Mouse (Mus musculus): ENCODE measurements around the gene Arhgap27. TPM values are rescaled to one million over a fixed set of nuclear protein-coding genes. Genes with fewer than 3 reads are reported as not detected.
"Not testable (repeated sequence)": the region's sequence is repeated elsewhere in the genome, so short reads cannot be mapped to it uniquely, and the experiment has no call there.

Gene Arhgap27
- polyA plus RNA-seq, 1 experiment from 2014 or later, result 8.5 TPM

- H3K36me3 ChIP-seq (ENCODE audit: control insufficient read depth, insufficient read depth); H3K9ac ChIP-seq (ENCODE audit: low read length); H3K27ac ChIP-seq (ENCODE audit: low read length); H3K4me3 ChIP-seq (ENCODE audit: low read length); ATAC-seq (replicated peaks; ENCODE audit: extremely low read depth, insufficient read depth, low FRiP score); H3K27me3 ChIP-seq (ENCODE audit: control insufficient read depth, insufficient read depth, low read length); H3K9me3 ChIP-seq (replicated peaks; ENCODE audit: control insufficient read depth, low read length); H3K4me2 ChIP-seq (ENCODE audit: low read depth, low read length): not testable (repeated sequence)
- 85% methylated on average over 7 of the region's 7 CpGs for WGBS
- H3K4me1 ChIP-seq (ENCODE audit: control insufficient read depth, insufficient read depth, low read length), result peaks cover 13% of the 10 kb centered on the region
These were observed 72.7 kb downstream of the Arhgap27 start for GRCm38 (mm10) chr11:103290841-103291240.

- Histone ChIP-seq H3K4me3 (ENCODE audit: low read length) (no peak overlapping the region), H3K4me2 (ENCODE audit: low read depth, low read length) (no peak overlapping the region), H3K9me3 (replicated peaks; ENCODE audit: control insufficient read depth, low read length) (no peaks in the 10 kb centered on the region), H3K4me1 (ENCODE audit: control insufficient read depth, insufficient read depth, low read length) (peaks cover 13% of the 10 kb centered on the region), H3K27me3 (ENCODE audit: control insufficient read depth, insufficient read depth, low read length) (no peaks in the 10 kb centered on the region), H3K9ac (ENCODE audit: low read length) (no peak overlapping the region), H3K27ac (ENCODE audit: low read length) (no peak overlapping the region), H3K36me3 (ENCODE audit: control insufficient read depth, insufficient read depth) (no peaks in the 10 kb centered on the region)
- ATAC-seq (replicated peaks; ENCODE audit: extremely low read depth, insufficient read depth, low FRiP score), result no peak
- 51% methylated on average over 16 of the region's 16 CpGs for WGBS
These were observed 75.1 kb downstream of the Arhgap27 start for GRCm38 (mm10) chr11:103288291-103288963.

GRCm38 (mm10) chr11:103286910-103287309, 76.6 kb downstream of the Arhgap27 start:
- H3K9me3 ChIP-seq (replicated peaks; ENCODE audit: control insufficient read depth, low read length), result no peaks in the 10 kb centered on the region
- 92% methylated on average over 5 of the region's 5 CpGs for WGBS

GRCm38 (mm10) chr11:103285951-103286350, 77.5 kb downstream of the Arhgap27 start:
- no peaks in the 10 kb centered on the region for H3K27me3 ChIP-seq (ENCODE audit: control insufficient read depth, insufficient read depth, low read length)
- H3K36me3 ChIP-seq (ENCODE audit: control insufficient read depth, insufficient read depth), result no peaks in the 10 kb centered on the region
- H3K9ac ChIP-seq (ENCODE audit: low read length), result no peak overlapping the region
- peaks cover 3% of the 10 kb centered on the region; the same call in 1 of the 2 replicates for H3K4me1 ChIP-seq (ENCODE audit: control insufficient read depth, insufficient read depth, low read length)
- ATAC-seq (replicated peaks; ENCODE audit: extremely low read depth, insufficient read depth, low FRiP score), result peak; percentile 59
- H3K4me3 ChIP-seq (ENCODE audit: low read length), result no peak overlapping the region
- no peak overlapping the region for H3K4me2 ChIP-seq (ENCODE audit: low read depth, low read length)
- WGBS, result 28% methylated on average over 6 of the region's 6 CpGs
- H3K27ac ChIP-seq (ENCODE audit: low read length), result no peak overlapping the region
- no peaks in the 10 kb centered on the region for H3K9me3 ChIP-seq (replicated peaks; ENCODE audit: control insufficient read depth, low read length)

More at GRCm38 (mm10) chr11:103286910-103287309, 76.6 kb downstream of the Arhgap27 start:
- H3K27ac ChIP-seq (ENCODE audit: low read length), result no peak overlapping the region
- H3K27me3 ChIP-seq (ENCODE audit: control insufficient read depth, insufficient read depth, low read length), result no peaks in the 10 kb centered on the region
- no peak overlapping the region for H3K4me3 ChIP-seq (ENCODE audit: low read length)
- H3K36me3 ChIP-seq (ENCODE audit: control insufficient read depth, insufficient read depth), result no peaks in the 10 kb centered on the region
- H3K9ac ChIP-seq (ENCODE audit: low read length), result no peak overlapping the region
- ATAC-seq (replicated peaks; ENCODE audit: extremely low read depth, insufficient read depth, low FRiP score), result no peak
- peaks cover 4% of the 10 kb centered on the region for H3K4me1 ChIP-seq (ENCODE audit: control insufficient read depth, insufficient read depth, low read length)
- no peak overlapping the region for H3K4me2 ChIP-seq (ENCODE audit: low read depth, low read length)

GRCm38 (mm10) chr11:103285276-103285675, 78.2 kb downstream of the Arhgap27 start:
- Histone ChIP-seq H3K27ac (ENCODE audit: low read length) (no peak overlapping the region), H3K4me3 (ENCODE audit: low read length) (no peak overlapping the region), H3K36me3 (ENCODE audit: control insufficient read depth, insufficient read depth) (no peaks in the 10 kb centered on the region), H3K9me3 (replicated peaks; ENCODE audit: control insufficient read depth, low read length) (no peaks in the 10 kb centered on the region), H3K4me1 (ENCODE audit: control insufficient read depth, insufficient read depth, low read length) (peaks cover 3% of the 10 kb centered on the region; the same call in 1 of the 2 replicates), H3K4me2 (ENCODE audit: low read depth, low read length) (no peak overlapping the region), H3K9ac (ENCODE audit: low read length) (no peak overlapping the region), H3K27me3 (ENCODE audit: control insufficient read depth, insufficient read depth, low read length) (no peaks in the 10 kb centered on the region)
- 82% methylated on average over 10 of the region's 10 CpGs for WGBS
- ATAC-seq (replicated peaks; ENCODE audit: extremely low read depth, insufficient read depth, low FRiP score), result no peak

- Histone ChIP-seq H3K36me3 (ENCODE audit: control insufficient read depth, insufficient read depth) (no peaks in the 10 kb centered on the region), H3K4me1 (ENCODE audit: control insufficient read depth, insufficient read depth, low read length) (peaks cover 3% of the 10 kb centered on the region; the same call in 1 of the 2 replicates), H3K27ac (ENCODE audit: low read length) (no peak overlapping the region), H3K9ac (ENCODE audit: low read length) (no peak overlapping the region), H3K27me3 (ENCODE audit: control insufficient read depth, insufficient read depth, low read length) (no peaks in the 10 kb centered on the region), H3K4me2 (ENCODE audit: low read depth, low read length) (no peak overlapping the region), H3K4me3 (ENCODE audit: low read length) (no peak overlapping the region), H3K9me3 (replicated peaks; ENCODE audit: control insufficient read depth, low read length) (0 out of 2 replicates have a peak, but pooled peaks cover 2% of the 10 kb centered on the region)
- 53% methylated on average over 7 of the region's 7 CpGs for WGBS
- no peak for ATAC-seq (replicated peaks; ENCODE audit: extremely low read depth, insufficient read depth, low FRiP score)
These were observed 81.7 kb downstream of the Arhgap27 start for GRCm38 (mm10) chr11:103281784-103282183.

Other genes starting within 250 kb of the Arhgap27 start
- gene Hexim1, start 247.5 kb downstream of the Arhgap27 start, polyA plus RNA-seq (2015; fragmentation: Nextera tagmentation; extraction: Ambion mirVana), result 2.9 TPM in 2 replicates
- 6.1 and 7.4 TPM in 2 replicates for gene Hexim2, start 231.3 kb downstream of the Arhgap27 start, polyA plus RNA-seq (2015; fragmentation: Nextera tagmentation; extraction: Ambion mirVana)
- 4.0 and 7.6 TPM in 2 replicates for gene Fmnl1, start 192.6 kb downstream of the Arhgap27 start, polyA plus RNA-seq (2015; fragmentation: Nextera tagmentation; extraction: Ambion mirVana)
- gene 1700023F06Rik, start 155.1 kb downstream of the Arhgap27 start, polyA plus RNA-seq (2015; fragmentation: Nextera tagmentation; extraction: Ambion mirVana), result 0.17 and 0.25 TPM in 2 replicates
- not detected in 2 replicates for gene Spata32, start 145.3 kb downstream of the Arhgap27 start, polyA plus RNA-seq (2015; fragmentation: Nextera tagmentation; extraction: Ambion mirVana)
- gene Map3k14, start 96.2 kb downstream of the Arhgap27 start, polyA plus RNA-seq (2015; fragmentation: Nextera tagmentation; extraction: Ambion mirVana), result 3.0 and 4.8 TPM in 2 replicates
- gene Plekhm1, start 49.0 kb upstream of the Arhgap27 start, polyA plus RNA-seq (2015; fragmentation: Nextera tagmentation; extraction: Ambion mirVana), result 5.9 and 6.1 TPM in 2 replicates
- gene Lrrc37a, start 140.9 kb upstream of the Arhgap27 start, polyA plus RNA-seq (2015; fragmentation: Nextera tagmentation; extraction: Ambion mirVana), result not detected in 2 replicates